Mouse (Mus musculus) hindbrain, embryonic 16.5 days (tissue): ENCODE data around the gene Ankar. TPM values are rescaled to one million over a fixed set of nuclear protein-coding genes. Genes with fewer than 3 reads are reported as not detected.

Experiments used
- ATAC-seq: fragments of 200-750 bp; cut with Nextera tagmentation; 2 replicates; pipeline ENCODE4 v1.8.0; 2017; ENCODE audit warnings: moderate TSS enrichment, moderate library complexity
- H3K27ac ChIP-seq: fragments of 300-500 bp; sonication (generic); 2 replicates; pipeline ENCODE4 v1.5.1; 2014; ENCODE audit warnings: low read depth, mild to moderate bottlenecking, control low read depth, low read length, moderate library complexity
- H3K27me3 ChIP-seq: fragments of 300-500 bp; sonication (generic); replicated peaks from 2 replicates; pipeline ENCODE4 v1.6.1; 2014; ENCODE audit warnings: low read length; ENCODE audit not compliant: control insufficient read depth, insufficient read depth
- H3K36me3 ChIP-seq: fragments of 300-500 bp; sonication (generic); 2 replicates; pipeline ENCODE4 v1.6.1; 2014; ENCODE audit warnings: mild to moderate bottlenecking, low read length, moderate library complexity, mixed read lengths; ENCODE audit not compliant: control insufficient read depth, insufficient read depth
- H3K4me1 ChIP-seq: fragments of 300-500 bp; sonication (generic); 2 replicates; pipeline ENCODE4 v1.6.1; 2014; ENCODE audit warnings: low read depth, low read length; ENCODE audit not compliant: control insufficient read depth, insufficient read depth
- H3K4me2 ChIP-seq: fragments of 300-500 bp; sonication (generic); 2 replicates; pipeline ENCODE4 v1.6.1; 2014; ENCODE audit warnings: mild to moderate bottlenecking, low read length, control low read depth, moderate library complexity
- H3K4me3 ChIP-seq: fragments of 300-500 bp; sonication (generic); 2 replicates; pipeline ENCODE4 v1.5.1; 2014; ENCODE audit warnings: mild to moderate bottlenecking, low read length, control low read depth, moderate library complexity
- H3K9ac ChIP-seq: fragments of 300-500 bp; sonication (generic); 2 replicates; pipeline ENCODE4 v1.6.1; 2014; ENCODE audit warnings: low read depth, mild to moderate bottlenecking, control low read depth, low read length, moderate library complexity
- H3K9me3 ChIP-seq: fragments of 300-500 bp; sonication (generic); 2 replicates; pipeline ENCODE4 v1.6.1; 2014; ENCODE audit warnings: mild to moderate bottlenecking, low read length, moderate library complexity; ENCODE audit not compliant: control insufficient read depth
- WGBS: fragments of 180-500 bp; shearing (Covaris S2); extraction: QIAGEN DNeasy Blood & Tissue Kit; methylation state at CpG from one replicate; pipeline ENCODE4 v1.1.7; 2014; 5-methylcytosine and 5-hydroxymethylcytosine counted together
- polyA plus RNA-seq: library from polyadenylated mRNA; unstranded; fragments of >200 nt; fragmentation: Nextera tagmentation; extraction: Ambion mirVana; gene quantifications from 2 replicates; pipeline ENCODE4 v1.2.1, GENCODE M21; 2015

Gene Ankar
- not detected in 2 replicates for polyA plus RNA-seq

GRCm38 (mm10) chr1:72700479-72700878 is at the start of gene Ankar:
Gene Ankar, minus strand, starts transcription at chr1:72700579.
- ATAC-seq: no peak
- Histone ChIP-seq H3K36me3 (no peaks in the 10 kb centered on the region), H3K27me3 (no peaks in the 10 kb centered on the region), H3K4me2 (no peak within 1 kb of the TSS), H3K27ac (no peak within 1 kb of the TSS), H3K4me3 (no peak within 1 kb of the TSS), H3K4me1 (no peaks in the 10 kb centered on the region), H3K9me3 (no peaks in the 10 kb centered on the region), H3K9ac (no peak within 1 kb of the TSS)
- 88% methylated on average over 11 of the region's 11 CpGs for WGBS

DNA sequence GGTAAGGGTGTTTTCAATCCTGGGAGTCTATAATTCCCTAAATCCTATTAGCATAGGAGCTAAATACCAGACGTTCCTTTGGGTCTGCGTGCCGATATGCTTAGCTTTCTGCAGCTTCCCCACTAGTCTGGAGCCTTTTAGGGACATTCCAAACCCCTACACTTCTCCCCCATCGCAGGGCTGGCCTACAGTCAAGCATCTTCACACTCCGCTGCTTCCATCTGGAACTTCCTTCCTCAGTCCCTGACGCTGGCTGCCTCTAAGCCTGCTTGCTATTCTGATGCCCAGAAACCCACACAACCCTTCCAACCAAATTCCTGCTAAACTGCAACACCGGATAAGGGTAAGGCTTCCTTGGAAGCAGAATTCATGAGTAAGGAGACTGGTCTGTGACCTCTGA is 46.0 kb upstream of the Ankar start:
- H3K27ac ChIP-seq: peak overlapping the region; percentile 14; the same call in 1 of the 2 replicates
- WGBS: 62% methylated on average over 7 of the region's 7 CpGs
- ATAC-seq: peak; percentile 79
- H3K9ac ChIP-seq: no peak overlapping the region
- H3K4me3 ChIP-seq: no peak overlapping the region
- H3K9me3 ChIP-seq: no peaks in the 10 kb centered on the region
- H3K27me3 ChIP-seq: no peaks in the 10 kb centered on the region
- H3K4me2 ChIP-seq: no peak overlapping the region
- no peaks in the 10 kb centered on the region for H3K4me1 ChIP-seq
- H3K36me3 ChIP-seq: no peaks in the 10 kb centered on the region

DNA sequence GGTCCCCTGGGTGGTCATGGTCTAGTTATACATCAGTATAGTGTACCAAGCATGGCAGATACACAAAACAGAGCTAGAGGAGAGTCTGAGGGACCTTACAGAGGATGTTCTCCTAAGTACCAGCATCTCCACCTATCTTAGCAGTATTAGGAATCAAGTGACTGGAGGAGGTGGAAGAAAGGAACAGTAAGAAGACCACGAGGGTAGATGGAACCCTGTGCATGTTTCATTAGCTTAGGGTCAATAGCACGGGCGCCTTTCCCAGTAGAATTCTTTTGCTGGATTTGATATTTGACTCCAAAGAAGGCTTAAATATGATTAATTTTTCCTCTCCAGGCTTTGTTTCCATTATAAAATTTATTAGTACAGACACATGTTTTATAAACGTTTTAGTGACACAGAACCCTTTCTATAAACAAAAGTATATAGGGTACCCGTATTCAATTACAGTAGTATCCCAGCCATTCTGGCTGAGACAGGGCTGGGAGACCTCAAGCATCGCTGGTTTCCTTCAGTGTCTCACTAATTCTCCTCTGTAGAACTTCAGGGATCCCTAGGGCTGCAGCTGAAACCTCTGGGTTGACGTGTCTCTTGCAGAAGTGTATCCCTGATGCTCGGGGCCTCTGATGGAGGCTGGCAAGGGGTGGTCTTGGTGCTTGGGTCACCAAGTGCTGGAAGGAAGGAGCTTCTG is 44.6 kb upstream of the Ankar start:
- Histone ChIP-seq H3K27me3 (no peaks in the 10 kb centered on the region), H3K27ac (no peak overlapping the region), H3K4me2 (no peak overlapping the region), H3K36me3 (no peaks in the 10 kb centered on the region), H3K9ac (no peak overlapping the region), H3K4me1 (no peaks in the 10 kb centered on the region; the same call in 1 of the 2 replicates), H3K4me3 (no peak overlapping the region), H3K9me3 (no peaks in the 10 kb centered on the region)
- 85% methylated on average over 8 of the region's 8 CpGs for WGBS
- ATAC-seq: no peak

- WGBS: 86% methylated on average over 5 of the region's 5 CpGs
- H3K27ac ChIP-seq: no peak overlapping the region
- H3K4me1 ChIP-seq: peaks cover 17% of the 10 kb centered on the region
- no peaks in the 10 kb centered on the region for H3K9me3 ChIP-seq
- H3K36me3 ChIP-seq: no peaks in the 10 kb centered on the region
- H3K9ac ChIP-seq: no peak overlapping the region
- H3K4me2 ChIP-seq: no peak overlapping the region
- no peak overlapping the region for H3K4me3 ChIP-seq
- ATAC-seq: no peak
- H3K27me3 ChIP-seq: no peaks in the 10 kb centered on the region
Measured at GRCm38 (mm10) chr1:72741406-72741805, 41.0 kb upstream of the Ankar start.

- Histone ChIP-seq H3K27ac (peak overlapping the region; percentile 75), H3K36me3 (no peaks in the 10 kb centered on the region), H3K4me3 (no peak overlapping the region), H3K4me2 (no peak overlapping the region), H3K4me1 (peaks cover 17% of the 10 kb centered on the region), H3K9me3 (no peaks in the 10 kb centered on the region), H3K9ac (no peak overlapping the region), H3K27me3 (no peaks in the 10 kb centered on the region)
- ATAC-seq: peak; percentile 92
- WGBS: 28% methylated on average over 10 of the region's 10 CpGs
Measured at GRCm38 (mm10) chr1:72739681-72740063, 39.3 kb upstream of the Ankar start.

DNA sequence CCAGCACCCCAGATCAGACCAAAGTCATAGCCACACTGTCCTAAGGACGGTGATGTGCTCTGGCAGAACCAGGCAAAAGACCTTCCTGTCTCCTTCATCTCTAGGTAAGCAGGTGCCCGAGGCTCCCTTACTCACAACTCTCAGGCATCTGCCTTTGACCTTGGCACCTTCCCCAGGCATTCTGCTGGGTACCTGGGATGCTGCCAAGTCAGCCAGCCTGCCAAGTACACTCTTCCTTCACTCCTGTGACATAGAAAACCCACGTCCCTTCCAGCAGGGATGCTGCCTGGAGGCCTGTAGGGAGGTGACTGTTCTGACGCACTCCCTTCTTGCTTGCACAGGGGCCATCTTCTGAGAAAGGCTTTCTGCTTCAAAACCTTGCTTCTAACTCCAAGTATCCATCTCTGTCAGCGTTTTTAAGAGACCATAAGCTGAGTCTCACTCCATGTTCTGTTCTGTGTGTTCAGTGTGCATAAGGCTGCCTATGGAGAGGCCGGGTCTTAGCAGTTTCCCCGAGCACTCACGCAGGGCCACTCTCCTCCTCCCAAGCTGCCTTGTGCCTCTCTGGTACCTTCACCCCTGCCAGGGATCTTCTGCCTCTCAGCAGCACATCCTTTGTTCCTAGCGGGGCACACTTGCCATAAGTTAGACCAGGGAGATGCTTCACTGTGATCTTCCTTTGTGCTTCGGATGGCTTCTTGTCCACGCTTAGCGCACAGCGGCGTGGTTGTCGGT is 38.7 kb upstream of the Ankar start:
- WGBS: 47% methylated on average over 15 of the region's 15 CpGs
- no peak overlapping the region for H3K4me3 ChIP-seq
- H3K27ac ChIP-seq: peak overlapping the region; percentile 75
- H3K36me3 ChIP-seq: no peaks in the 10 kb centered on the region
- ATAC-seq: peak; percentile 76; the same call in 1 of the 2 replicates
- no peaks in the 10 kb centered on the region for H3K9me3 ChIP-seq
- no peaks in the 10 kb centered on the region for H3K27me3 ChIP-seq
- no peak overlapping the region for H3K4me2 ChIP-seq
- H3K9ac ChIP-seq: peak overlapping the region; percentile 27; the same call in 1 of the 2 replicates
- peaks cover 17% of the 10 kb centered on the region for H3K4me1 ChIP-seq

DNA sequence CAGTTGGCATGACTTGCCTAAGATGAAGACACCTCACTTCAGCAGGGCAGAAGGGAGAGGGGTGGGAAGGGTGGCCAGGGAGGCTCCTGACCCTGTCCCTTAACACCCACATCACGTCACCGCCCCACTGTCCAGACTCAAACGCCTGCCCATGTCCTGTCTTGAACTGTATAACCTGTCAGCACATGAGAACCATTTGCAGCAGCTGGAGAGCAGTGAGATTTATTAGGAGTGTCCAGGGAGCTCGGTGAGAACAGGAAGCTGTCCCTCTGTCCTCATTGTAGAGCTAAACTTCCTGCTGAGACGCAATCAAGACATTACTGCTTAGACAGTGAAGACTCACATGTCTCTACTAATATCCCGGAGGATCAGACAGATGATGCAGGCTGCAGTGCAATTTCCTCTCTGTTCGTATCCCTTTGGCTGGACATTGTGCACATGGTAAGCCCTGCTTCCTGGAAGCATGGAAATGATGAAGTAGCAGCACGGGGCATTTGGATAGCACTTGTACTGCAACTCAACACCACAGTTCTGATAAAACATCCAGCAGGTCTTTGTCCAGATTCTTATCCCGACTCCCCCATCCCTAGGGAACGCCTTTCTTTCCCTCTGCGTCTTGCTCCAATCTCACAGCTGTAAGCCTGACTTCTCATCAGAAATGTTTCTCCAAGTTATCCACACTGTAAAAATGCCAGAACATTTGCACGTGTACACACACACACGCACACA is 36.2 kb upstream of the Ankar start:
- Histone ChIP-seq H3K4me3 (no peak overlapping the region), H3K4me2 (no peak overlapping the region), H3K9ac (no peak overlapping the region), H3K9me3 (no peaks in the 10 kb centered on the region), H3K27me3 (no peaks in the 10 kb centered on the region), H3K27ac (no peak overlapping the region), H3K36me3 (no peaks in the 10 kb centered on the region), H3K4me1 (peaks cover 17% of the 10 kb centered on the region)
- 61% methylated on average over 13 of the region's 13 CpGs for WGBS
- ATAC-seq: no peak

- WGBS: 86% methylated on average over 9 of the region's 9 CpGs
- ATAC-seq: no peak; the same call in 1 of the 2 replicates
- H3K27me3 ChIP-seq: no peaks in the 10 kb centered on the region
Measured at GRCm38 (mm10) chr1:72733191-72733691, 32.9 kb upstream of the Ankar start.

GRCm38 (mm10) chr1:72730126-72730525 is 29.7 kb upstream of the Ankar start:
- H3K9me3 ChIP-seq: no peaks in the 10 kb centered on the region
- ATAC-seq: no peak
- H3K4me1 ChIP-seq: no peaks in the 10 kb centered on the region
- 66% methylated on average over 10 of the region's 10 CpGs for WGBS
- no peak overlapping the region for H3K27ac ChIP-seq
- no peak overlapping the region for H3K9ac ChIP-seq
- no peak overlapping the region for H3K4me2 ChIP-seq
- no peaks in the 10 kb centered on the region for H3K36me3 ChIP-seq
- no peak overlapping the region for H3K4me3 ChIP-seq
- no peaks in the 10 kb centered on the region for H3K27me3 ChIP-seq

More at GRCm38 (mm10) chr1:72733191-72733691, 32.9 kb upstream of the Ankar start:
- H3K36me3 ChIP-seq: no peaks in the 10 kb centered on the region
- no peaks in the 10 kb centered on the region for H3K9me3 ChIP-seq
- no peak overlapping the region for H3K9ac ChIP-seq
- H3K4me3 ChIP-seq: no peak overlapping the region
- H3K4me2 ChIP-seq: no peak overlapping the region
- H3K27ac ChIP-seq: no peak overlapping the region
- peaks cover 4% of the 10 kb centered on the region for H3K4me1 ChIP-seq
